Mouse (Mus musculus): ENCODE data around the gene Olfr844. TPM values are rescaled to one million over a fixed set of nuclear protein-coding genes. Genes with fewer than 3 reads are reported as not detected.

The Olfr844 gene
- polyA plus RNA-seq (2016; fragmentation: Nextera tagmentation; extraction: Ambion mirVana) = not detected in 2 replicates

DNA sequence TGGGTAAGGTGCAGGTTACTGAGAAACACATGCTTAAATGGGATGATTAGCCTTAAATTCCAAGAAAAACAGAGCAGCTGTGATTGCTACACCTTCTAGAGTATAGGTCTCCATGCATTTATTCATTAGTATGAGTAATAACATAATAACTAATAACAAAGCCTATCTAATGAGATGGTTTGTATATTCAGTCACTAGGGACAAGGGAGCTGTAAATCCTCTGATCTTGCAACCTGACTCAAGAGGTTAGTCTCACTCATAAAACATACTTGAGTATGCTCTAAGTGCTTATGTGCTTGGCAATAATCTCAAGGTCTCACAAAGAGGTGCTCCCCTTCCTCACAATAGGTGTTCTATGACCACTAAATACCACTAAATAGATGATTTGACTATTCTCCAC, at the start of gene Olfr844:
Olfr844 (plus strand) TSS at position 301 of the 400 bp plus-strand sequence.
- no peak within 1 kb of the TSS for H3K4me3 ChIP-seq
- no peak within 1 kb of the TSS for H3K27ac ChIP-seq
- no peaks in the 10 kb centered on the region for H3K4me1 ChIP-seq (replicated peaks)
- DNase-seq (ENCODE audit: low spot score) = no peak
- no peaks in the 10 kb centered on the region for H3K36me3 ChIP-seq
- H3K27me3 ChIP-seq (ENCODE audit: insufficient read depth, poor library complexity, severe bottlenecking) = no peaks in the 10 kb centered on the region
- peaks cover 38% of the 10 kb centered on the region for H3K9me3 ChIP-seq

GRCm38 (mm10) chr9:19336157-19336556, 20.0 kb downstream of the Olfr844 start, which contains the start of gene Olfr845:
Gene Olfr845, plus strand, starts transcription at chr9:19336457.
- DNase-seq (ENCODE audit: low spot score) = no peak

GRCm38 (mm10) chr9:19363905-19364304, 47.8 kb downstream of the Olfr844 start, which contains the start of gene Olfr846:
Gene Olfr846, minus strand, starts transcription at chr9:19364005.
- H3K4me1 ChIP-seq (replicated peaks) = no peaks in the 10 kb centered on the region
- H3K36me3 ChIP-seq = no peaks in the 10 kb centered on the region
- H3K4me3 ChIP-seq = no peak within 1 kb of the TSS
- WGBS = 52% methylated on average over 1 of the region's 1 CpGs
- H3K9me3 ChIP-seq = peaks cover 21% of the 10 kb centered on the region
- no peak for DNase-seq (ENCODE audit: low spot score)
- H3K27ac ChIP-seq = no peak within 1 kb of the TSS
- no peaks in the 10 kb centered on the region for H3K27me3 ChIP-seq (ENCODE audit: insufficient read depth, poor library complexity, severe bottlenecking)

More at GRCm38 (mm10) chr9:19336157-19336556, 20.0 kb downstream of the Olfr844 start, which contains the start of gene Olfr845:
- H3K4me3 ChIP-seq = no peak within 1 kb of the TSS
- WGBS = 80% methylated on average over 1 of the region's 1 CpGs
- H3K9me3 ChIP-seq = peaks cover 6% of the 10 kb centered on the region; the same call in 1 of the 2 replicates
- H3K27me3 ChIP-seq (ENCODE audit: insufficient read depth, poor library complexity, severe bottlenecking) = no peaks in the 10 kb centered on the region
- no peaks in the 10 kb centered on the region for H3K36me3 ChIP-seq
- H3K27ac ChIP-seq = no peak within 1 kb of the TSS
- no peaks in the 10 kb centered on the region for H3K4me1 ChIP-seq (replicated peaks)

Other genes starting within 250 kb of the Olfr844 start
- not detected in 2 replicates for gene Olfr836, start 196.0 kb upstream of the Olfr844 start, polyA plus RNA-seq (2016; fragmentation: Nextera tagmentation; extraction: Ambion mirVana)
- gene Olfr837, start 180.0 kb upstream of the Olfr844 start, polyA plus RNA-seq (2016; fragmentation: Nextera tagmentation; extraction: Ambion mirVana) = not detected in 2 replicates
- gene Olfr839-ps1, start 139.0 kb upstream of the Olfr844 start, polyA plus RNA-seq (2016; fragmentation: Nextera tagmentation; extraction: Ambion mirVana) = not detected in 2 replicates
- gene Olfr843, start 64.4 kb upstream of the Olfr844 start, polyA plus RNA-seq (2016; fragmentation: Nextera tagmentation; extraction: Ambion mirVana) = not detected in 2 replicates
- gene Olfr845, start 20.1 kb downstream of the Olfr844 start, polyA plus RNA-seq (2016; fragmentation: Nextera tagmentation; extraction: Ambion mirVana) = not detected in 2 replicates
- gene Olfr846, start 47.7 kb downstream of the Olfr844 start, polyA plus RNA-seq (2016; fragmentation: Nextera tagmentation; extraction: Ambion mirVana) = not detected in 2 replicates
- gene Olfr847, start 62.3 kb downstream of the Olfr844 start, polyA plus RNA-seq (2016; fragmentation: Nextera tagmentation; extraction: Ambion mirVana) = not detected in 2 replicates
- gene Olfr849, start 123.9 kb downstream of the Olfr844 start, polyA plus RNA-seq (2016; fragmentation: Nextera tagmentation; extraction: Ambion mirVana) = not detected in 2 replicates
- not detected in 2 replicates for gene Olfr850, start 161.9 kb downstream of the Olfr844 start, polyA plus RNA-seq (2016; fragmentation: Nextera tagmentation; extraction: Ambion mirVana)
- gene Olfr851, start 176.9 kb downstream of the Olfr844 start, polyA plus RNA-seq (2016; fragmentation: Nextera tagmentation; extraction: Ambion mirVana) = not detected in 2 replicates
- not detected in 2 replicates for gene Olfr853, start 224.7 kb downstream of the Olfr844 start, polyA plus RNA-seq (2016; fragmentation: Nextera tagmentation; extraction: Ambion mirVana)

Data from hindbrain, embryonic 10.5 days (tissue).